Mouse (Mus musculus): ENCODE measurements at regions not wholly inside any gene's neighbourhood (a gene's known extent, or its start where the extent isn't known, plus 50 kb on each side); places are given as distances from the start of the nearest gene placed in this dataset.
"Not testable (repeated sequence)": the region's sequence is repeated elsewhere in the genome, so short reads cannot be mapped to it uniquely, and the experiment has no call there.

DNA sequence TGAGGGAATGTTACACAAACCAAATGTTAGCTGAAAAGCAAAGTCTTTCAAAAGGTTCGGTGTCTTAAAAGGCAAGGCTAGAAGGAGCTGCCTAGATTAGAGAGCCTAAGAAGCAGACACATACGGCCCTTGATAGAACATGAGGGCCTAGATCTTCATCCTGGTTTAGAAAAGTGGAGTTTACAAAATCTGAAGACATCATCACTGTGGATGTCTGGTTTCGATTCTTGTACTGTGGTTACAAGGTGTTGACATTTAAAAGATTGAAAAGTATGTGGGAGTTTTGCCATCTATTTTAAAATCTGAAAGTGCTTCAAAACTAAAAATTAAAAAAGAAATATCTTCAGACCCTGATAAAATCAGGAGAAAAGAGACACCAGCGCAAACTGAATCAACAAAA, 76.5 kb upstream of the 1110032F04Rik start:
- no peaks in the 10 kb centered on the region for H3K4me1 ChIP-seq (ENCODE audit: control insufficient read depth, insufficient read depth, low read length)
- TF ChIP-seq POLR2A (IDR thresholded peaks at IDR 0.05; ENCODE audit: extremely low read depth, insufficient read depth, low read length) (no peak), CTCF (IDR thresholded peaks at IDR 0.05; ENCODE audit: extremely low read depth, insufficient read depth, low read length) (no peak)
- H3K4me3 ChIP-seq (ENCODE audit: insufficient read depth, low read length), result no peak overlapping the region
- no peak overlapping the region for H3K27ac ChIP-seq (ENCODE audit: insufficient read depth, low read length)

DNA sequence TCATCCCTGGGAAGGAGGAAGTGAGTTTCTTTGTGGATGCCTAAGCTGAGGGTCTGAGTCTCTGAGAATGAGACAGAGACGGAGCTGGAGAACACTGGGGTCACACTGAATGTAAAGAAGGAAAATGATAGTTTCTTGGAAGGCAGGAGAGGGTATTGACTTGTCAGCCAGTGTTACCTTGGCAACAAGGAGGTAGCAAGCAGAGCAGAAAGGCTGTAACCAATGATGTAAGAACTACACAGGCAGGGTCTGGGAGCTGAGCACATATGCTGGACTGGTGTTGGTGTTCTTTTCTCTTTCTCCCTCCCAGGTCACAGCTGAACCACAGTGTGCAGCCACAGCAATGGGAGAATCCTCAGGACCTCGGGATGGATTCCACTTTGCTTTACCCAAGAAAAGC, 75.5 kb upstream of the 1110032F04Rik start:
- Histone ChIP-seq H3K4me3 (ENCODE audit: insufficient read depth, low read length) (no peak overlapping the region), H3K27ac (ENCODE audit: insufficient read depth, low read length) (no peak overlapping the region), H3K4me1 (ENCODE audit: control insufficient read depth, insufficient read depth, low read length) (no peaks in the 10 kb centered on the region)
- TF ChIP-seq POLR2A (IDR thresholded peaks at IDR 0.05; ENCODE audit: extremely low read depth, insufficient read depth, low read length), result no peak
- no peak for TF ChIP-seq CTCF (IDR thresholded peaks at IDR 0.05; ENCODE audit: extremely low read depth, insufficient read depth, low read length)

DNA sequence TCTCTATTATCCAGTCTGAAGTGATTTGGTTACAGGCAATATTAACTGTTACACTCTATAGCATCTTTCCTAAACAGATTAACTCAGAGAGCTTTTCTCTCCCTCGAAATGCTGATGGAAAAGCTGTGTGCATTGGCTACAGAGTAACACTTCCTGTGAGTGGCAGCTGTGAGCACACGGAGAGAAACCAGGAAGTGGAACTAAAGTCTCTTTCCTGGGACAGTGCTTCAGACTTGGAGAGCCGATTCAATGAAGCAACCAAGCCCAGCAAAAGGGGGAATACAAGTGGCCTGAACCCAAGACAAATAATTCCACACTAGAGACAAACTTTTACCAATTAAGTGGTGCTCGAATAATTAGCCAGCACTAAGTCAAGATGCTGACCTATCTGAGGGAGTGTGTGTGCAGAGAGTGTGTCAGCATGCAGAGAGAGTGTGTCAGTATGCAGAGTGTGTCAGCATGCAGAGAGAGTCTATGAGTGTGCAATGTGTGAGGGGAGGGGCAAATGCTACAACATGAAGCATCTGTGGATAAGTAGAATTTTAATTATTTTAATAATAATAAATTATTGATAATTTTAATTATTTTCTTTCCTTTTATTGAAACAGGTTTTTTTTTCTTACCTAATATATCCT, 74.9 kb upstream of the 1110032F04Rik start:
- H3K4me1 ChIP-seq (ENCODE audit: control insufficient read depth, insufficient read depth, low read length), result no peaks in the 10 kb centered on the region
- TF ChIP-seq CTCF (IDR thresholded peaks at IDR 0.05; ENCODE audit: extremely low read depth, insufficient read depth, low read length) (no peak), POLR2A (IDR thresholded peaks at IDR 0.05; ENCODE audit: extremely low read depth, insufficient read depth, low read length) (no peak)
- no peak overlapping the region for H3K27ac ChIP-seq (ENCODE audit: insufficient read depth, low read length)
- no peak overlapping the region for H3K4me3 ChIP-seq (ENCODE audit: insufficient read depth, low read length)

DNA sequence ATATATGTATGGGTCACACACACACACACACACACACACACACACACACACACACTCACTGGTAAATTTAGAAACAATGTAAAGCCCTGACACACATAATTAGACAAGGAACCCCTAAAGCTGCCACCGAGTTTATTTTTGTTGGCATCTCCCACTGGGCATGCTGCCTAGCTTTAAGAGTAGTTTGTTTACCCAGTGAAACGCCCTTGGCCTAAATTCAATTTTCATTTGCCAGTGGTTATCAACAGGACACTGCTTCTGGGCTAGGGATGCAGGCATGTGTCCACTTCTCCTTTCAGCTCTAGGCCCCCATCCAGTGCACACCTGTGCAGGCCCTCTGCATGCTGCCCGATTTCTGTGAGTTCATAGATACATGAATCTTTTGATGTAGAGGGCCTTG, 73.7 kb upstream of the 1110032F04Rik start:
- TF ChIP-seq POLR2A (IDR thresholded peaks at IDR 0.05; ENCODE audit: extremely low read depth, insufficient read depth, low read length), result no peak
- TF ChIP-seq CTCF (IDR thresholded peaks at IDR 0.05; ENCODE audit: extremely low read depth, insufficient read depth, low read length), result no peak

DNA sequence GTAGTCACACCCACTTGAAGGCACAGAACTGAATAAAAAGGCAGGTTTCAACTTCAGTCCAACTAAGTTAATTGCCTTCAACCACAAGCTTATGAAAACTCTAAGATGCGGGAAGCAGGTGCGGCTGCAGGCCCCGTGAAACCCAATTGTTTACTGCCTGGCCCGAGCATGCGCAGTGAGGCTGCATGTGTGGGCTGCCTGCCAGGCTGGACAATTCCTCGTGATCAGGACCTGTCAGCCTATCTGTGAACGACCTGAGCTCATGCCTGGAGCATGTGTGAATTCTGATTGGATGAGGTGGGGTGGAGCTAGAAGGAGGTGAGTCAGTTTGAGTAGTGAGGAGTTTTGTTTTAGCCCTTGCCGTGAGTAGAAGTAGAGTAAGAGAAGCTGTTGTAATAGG, 71.0 kb upstream of the 1110032F04Rik start:
- not testable (repeated sequence) for H3K4me1 ChIP-seq (ENCODE audit: control insufficient read depth, insufficient read depth, low read length); H3K27ac ChIP-seq (ENCODE audit: insufficient read depth, low read length); H3K4me3 ChIP-seq (ENCODE audit: insufficient read depth, low read length)

More for the DNA sequence above, 73.7 kb upstream of the 1110032F04Rik start:
- no peak overlapping the region for H3K27ac ChIP-seq (ENCODE audit: insufficient read depth, low read length)
- no peaks in the 10 kb centered on the region for H3K4me1 ChIP-seq (ENCODE audit: control insufficient read depth, insufficient read depth, low read length)
- no peak overlapping the region for H3K4me3 ChIP-seq (ENCODE audit: insufficient read depth, low read length)

DNA sequence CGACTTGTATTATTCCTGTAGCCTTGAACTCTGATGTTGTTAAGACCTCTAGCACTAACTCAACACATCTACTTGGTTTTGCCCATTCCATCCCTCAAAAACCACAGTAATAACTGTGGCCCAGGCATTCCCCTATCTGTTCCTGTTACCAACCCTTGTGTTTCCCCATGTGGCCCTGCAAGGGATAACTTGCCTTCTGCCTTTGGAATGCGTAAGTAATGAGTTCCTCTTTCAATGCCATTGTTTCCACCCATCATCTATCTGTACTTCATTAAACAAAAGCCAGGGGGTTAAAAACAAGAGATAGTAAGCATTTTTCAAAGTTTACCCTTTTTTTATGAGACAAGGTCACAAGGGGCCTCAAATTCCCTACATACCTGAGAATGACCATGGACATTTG, 60.5 kb upstream of the 1110032F04Rik start:
- Histone ChIP-seq H3K4me3 (ENCODE audit: insufficient read depth, low read length) (no peak overlapping the region), H3K4me1 (ENCODE audit: control insufficient read depth, insufficient read depth, low read length) (no peaks in the 10 kb centered on the region), H3K27ac (ENCODE audit: insufficient read depth, low read length) (no peak overlapping the region)
- no peak for TF ChIP-seq CTCF (IDR thresholded peaks at IDR 0.05; ENCODE audit: extremely low read depth, insufficient read depth, low read length)
- no peak for TF ChIP-seq POLR2A (IDR thresholded peaks at IDR 0.05; ENCODE audit: extremely low read depth, insufficient read depth, low read length)

DNA sequence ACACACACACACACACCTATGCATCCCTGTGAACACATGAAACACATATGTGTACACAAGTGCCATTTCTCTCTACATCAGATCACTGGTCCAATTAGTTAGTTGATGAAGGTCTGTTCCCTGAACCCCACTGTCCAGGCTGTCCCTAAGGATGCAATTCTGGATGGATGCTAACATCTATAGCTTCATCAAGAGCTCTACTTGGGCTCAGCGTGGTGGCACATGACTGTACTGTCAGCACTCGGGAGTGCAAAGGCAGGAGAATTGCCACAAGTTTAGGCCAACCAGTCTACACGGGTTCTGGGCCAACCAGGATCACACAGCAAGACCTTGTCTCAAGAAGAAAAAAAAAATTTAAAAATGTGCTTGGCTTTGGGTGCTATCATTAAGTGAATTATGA, 55.9 kb upstream of the 1110032F04Rik start:
- no peak for TF ChIP-seq POLR2A (IDR thresholded peaks at IDR 0.05; ENCODE audit: extremely low read depth, insufficient read depth, low read length)
- no peak for TF ChIP-seq CTCF (IDR thresholded peaks at IDR 0.05; ENCODE audit: extremely low read depth, insufficient read depth, low read length)
- Histone ChIP-seq H3K4me1 (ENCODE audit: control insufficient read depth, insufficient read depth, low read length) (no peaks in the 10 kb centered on the region), H3K4me3 (ENCODE audit: insufficient read depth, low read length) (no peak overlapping the region)

DNA sequence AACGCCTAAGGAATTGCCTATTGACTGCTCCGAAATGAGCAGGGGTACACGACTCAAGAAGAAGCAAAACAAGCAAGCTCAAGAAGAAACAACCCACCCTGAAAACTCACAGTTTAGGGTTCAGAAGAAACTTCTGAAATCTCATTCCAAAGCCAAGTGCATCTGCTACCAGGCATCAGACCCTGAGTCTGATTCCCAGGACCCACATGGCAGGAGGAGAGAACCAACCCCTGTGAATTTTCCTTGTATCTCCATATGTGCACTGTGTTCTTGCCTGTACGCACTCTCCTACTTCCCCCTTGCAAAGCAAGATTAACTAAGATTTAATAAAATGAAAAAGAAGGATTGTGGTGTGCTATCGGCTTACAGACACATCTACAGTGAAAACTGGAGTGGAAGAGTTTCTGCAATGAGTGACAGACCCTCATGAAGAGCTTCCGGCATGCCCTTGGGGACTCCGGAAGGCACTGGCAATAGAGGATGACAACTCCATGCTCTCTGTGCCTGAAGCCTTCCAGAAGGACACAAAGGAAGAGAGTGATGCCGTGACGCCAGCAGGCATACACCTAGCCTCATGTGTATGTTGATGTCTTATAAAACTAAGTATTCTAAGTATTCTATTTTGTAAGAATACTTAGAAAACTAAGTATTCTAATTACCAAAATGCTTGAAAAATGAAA, 55.2 kb upstream of the 1110032F04Rik start:
- Histone ChIP-seq H3K27ac (ENCODE audit: insufficient read depth, low read length) (no peak overlapping the region), H3K4me1 (ENCODE audit: control insufficient read depth, insufficient read depth, low read length) (no peaks in the 10 kb centered on the region), H3K4me3 (ENCODE audit: insufficient read depth, low read length) (no peak overlapping the region)
- TF ChIP-seq CTCF (IDR thresholded peaks at IDR 0.05; ENCODE audit: extremely low read depth, insufficient read depth, low read length) (no peak), POLR2A (IDR thresholded peaks at IDR 0.05; ENCODE audit: extremely low read depth, insufficient read depth, low read length) (no peak)

More for the DNA sequence above, 55.9 kb upstream of the 1110032F04Rik start:
- no peak overlapping the region for H3K27ac ChIP-seq (ENCODE audit: insufficient read depth, low read length)

DNA sequence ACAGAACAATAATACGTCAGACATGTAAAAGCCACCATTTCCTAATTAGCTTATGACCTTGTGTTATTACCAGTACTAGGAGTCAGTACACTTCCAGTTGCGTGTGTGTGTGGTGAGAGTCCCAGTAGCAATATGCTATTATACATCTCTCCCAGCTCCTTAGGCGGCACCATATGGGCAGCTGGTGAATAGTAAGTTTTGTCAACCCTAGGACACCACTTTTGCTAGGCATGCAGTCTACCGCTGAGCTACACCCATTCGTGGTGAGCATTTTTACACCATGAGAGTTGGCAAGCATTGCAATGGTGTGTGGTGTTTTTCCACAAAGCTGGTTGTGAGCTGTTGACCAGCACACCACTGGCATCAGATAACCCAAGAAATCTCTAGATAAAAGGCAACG, 53.8 kb upstream of the 1110032F04Rik start:
- Histone ChIP-seq H3K27ac (ENCODE audit: insufficient read depth, low read length) (no peak overlapping the region), H3K4me1 (ENCODE audit: control insufficient read depth, insufficient read depth, low read length) (no peaks in the 10 kb centered on the region), H3K4me3 (ENCODE audit: insufficient read depth, low read length) (no peak overlapping the region)
- TF ChIP-seq POLR2A (IDR thresholded peaks at IDR 0.05; ENCODE audit: extremely low read depth, insufficient read depth, low read length), result no peak
- no peak for TF ChIP-seq CTCF (IDR thresholded peaks at IDR 0.05; ENCODE audit: extremely low read depth, insufficient read depth, low read length)

DNA sequence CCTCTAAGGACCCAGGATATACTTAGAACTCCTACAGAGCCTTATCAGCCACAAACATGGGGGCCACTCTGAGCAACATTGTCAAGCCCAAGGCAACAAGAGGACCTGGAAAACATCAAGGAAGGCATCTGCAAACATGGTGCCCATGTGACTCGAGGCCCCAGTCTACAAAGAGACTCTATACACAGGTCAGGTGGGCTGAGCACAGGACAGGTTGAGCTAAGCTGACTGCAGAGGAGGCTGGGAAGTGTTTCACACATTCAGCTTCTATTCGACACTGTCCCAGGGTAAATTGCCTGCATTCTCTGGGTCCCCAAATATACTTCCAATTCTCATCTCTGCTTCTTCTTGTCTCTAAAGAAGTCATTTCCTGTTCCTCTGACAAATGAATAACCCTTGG, 52.1 kb upstream of the 1110032F04Rik start:
- TF ChIP-seq POLR2A (IDR thresholded peaks at IDR 0.05; ENCODE audit: extremely low read depth, insufficient read depth, low read length) (no peak), CTCF (IDR thresholded peaks at IDR 0.05; ENCODE audit: extremely low read depth, insufficient read depth, low read length) (no peak)
- no peak overlapping the region for H3K4me3 ChIP-seq (ENCODE audit: insufficient read depth, low read length)
- no peak overlapping the region for H3K27ac ChIP-seq (ENCODE audit: insufficient read depth, low read length)
- H3K4me1 ChIP-seq (ENCODE audit: control insufficient read depth, insufficient read depth, low read length), result no peaks in the 10 kb centered on the region

Measured in cortical plate, adult 2 months (tissue).